In the genomic region with DNA sequence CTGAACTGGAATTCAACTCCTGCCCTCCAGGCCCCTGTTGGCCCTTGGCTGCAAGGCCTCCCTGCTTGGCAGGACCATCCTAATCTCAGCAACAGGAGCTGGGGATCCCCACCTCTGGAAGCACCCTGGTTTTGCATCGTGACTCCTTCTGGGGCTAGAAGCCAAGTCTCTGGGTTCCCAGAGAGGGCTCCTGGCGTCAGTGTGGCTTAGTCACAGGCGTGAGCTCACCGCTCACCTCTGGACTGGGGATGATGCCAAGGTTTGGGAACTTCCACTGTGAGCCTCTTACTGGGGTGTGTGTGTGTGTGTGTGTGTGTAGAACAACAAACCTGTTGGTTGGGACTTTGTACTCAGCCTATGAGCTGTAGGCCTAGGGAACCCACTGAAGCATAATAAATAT, we compare ENCODE assay signal across 9 mouse cellular contexts. TPM values are rescaled to one million over a fixed set of nuclear protein-coding genes. Genes with fewer than 3 reads are reported as not detected.
DNase-seq lines count a peak whose midpoint lies in the region; ATAC-seq lines count a peak whose summit lies in the region.
"Had no signal": no experiment of that assay in that cellular context is flagged by ENCODE, and none has a peak within 500 bp of the region (broad histone marks: within the 10 kb centered on the region; RNA-seq: fewer than 3 reads in every experiment).

No protein-coding gene starts in this region.

- peaks cover 100% of the 10 kb centered on the region for H3K4me1 ChIP-seq in heart, embryonic 15.5 days (replicated peaks)
- H3K4me1 ChIP-seq in hindbrain, embryonic 16.5 days (ENCODE audit: control insufficient read depth, insufficient read depth, low read depth, low read length) = peaks cover 16% of the 10 kb centered on the region
- H3K4me1 ChIP-seq in forebrain, embryonic 12.5 days = peaks cover 19% of the 10 kb centered on the region

- H3K9me3 ChIP-seq in heart, embryonic 15.5 days (replicated peaks) = no peaks in the 10 kb centered on the region
- no peaks in the 10 kb centered on the region for H3K9me3 ChIP-seq in hindbrain, embryonic 16.5 days (ENCODE audit: control insufficient read depth, low read length)
- no peaks in the 10 kb centered on the region for H3K9me3 ChIP-seq in forebrain, embryonic 12.5 days

- peak overlapping the region; percentile 89 for H3K27ac ChIP-seq in heart, embryonic 15.5 days
- H3K27ac ChIP-seq in hindbrain, embryonic 16.5 days (ENCODE audit: low read depth, low read length) = no peak overlapping the region
- H3K27ac ChIP-seq in forebrain, embryonic 12.5 days = no peak overlapping the region
- H3K27ac ChIP-seq: macrophage had no signal

- ATAC-seq in heart, embryonic 15.5 days (replicated peaks; ENCODE audit: insufficient number of reproducible peaks, insufficient read depth, low FRiP score, low read depth) = peak; percentile 31; the same call in 1 of the 2 replicates
- ATAC-seq in hindbrain, embryonic 16.5 days = no peak
- no peak for ATAC-seq in forebrain, embryonic 12.5 days (ENCODE audit: low FRiP score)

- H3K4me3 ChIP-seq in heart, embryonic 15.5 days = no peak overlapping the region
- no peak overlapping the region for H3K4me3 ChIP-seq in hindbrain, embryonic 16.5 days (ENCODE audit: low read length)
- no peak overlapping the region for H3K4me3 ChIP-seq in forebrain, embryonic 12.5 days (replicated peaks)

- H3K9ac ChIP-seq in heart, embryonic 15.5 days = 0 out of 2 replicates have a peak overlapping the region, but pooled peaks have one; percentile 18
- H3K9ac ChIP-seq in hindbrain, embryonic 16.5 days (ENCODE audit: low read depth, low read length) = no peak overlapping the region
- no peak overlapping the region for H3K9ac ChIP-seq in forebrain, embryonic 12.5 days

- H3K4me2 ChIP-seq in heart, embryonic 15.5 days = no peak overlapping the region
- no peak overlapping the region for H3K4me2 ChIP-seq in hindbrain, embryonic 16.5 days (ENCODE audit: low read length)
- no peak overlapping the region for H3K4me2 ChIP-seq in forebrain, embryonic 12.5 days

- WGBS in heart, embryonic 15.5 days = 34% methylated on average over 4 of the region's 4 CpGs
- 60% methylated on average over 4 of the region's 4 CpGs for WGBS in hindbrain, embryonic 16.5 days
- 94% methylated on average over 4 of the region's 4 CpGs for WGBS in forebrain, embryonic 12.5 days

- H3K27me3 ChIP-seq in heart, embryonic 15.5 days = peaks cover 2% of the 10 kb centered on the region; the same call in 1 of the 2 replicates
- no peaks in the 10 kb centered on the region for H3K27me3 ChIP-seq in hindbrain, embryonic 16.5 days (replicated peaks; ENCODE audit: control insufficient read depth, insufficient read depth, low read length)
- H3K27me3 ChIP-seq in forebrain, embryonic 12.5 days = peaks cover 56% of the 10 kb centered on the region

- H3K36me3 ChIP-seq in heart, embryonic 15.5 days = no peaks in the 10 kb centered on the region
- no peaks in the 10 kb centered on the region for H3K36me3 ChIP-seq in hindbrain, embryonic 16.5 days (ENCODE audit: control insufficient read depth, insufficient read depth, low read length)
- no peaks in the 10 kb centered on the region for H3K36me3 ChIP-seq in forebrain, embryonic 12.5 days (replicated peaks)

- DNase-seq in 3T3-L1 (ENCODE audit: low read depth, low spot score) = peak; percentile 92
- DNase-seq in adipocyte (ENCODE audit: low spot score) = peak; percentile 77
- DNase-seq in kidney, postnatal 36 days = peak; percentile 85 to 92
- no peak for DNase-seq in layer of hippocampus, adult 11-12 months (ENCODE audit: low spot score)
- DNase-seq in layer of hippocampus, postnatal 36 days = no peak

RNA-seq across cellular contexts. Expression of a gene that starts 31.7 kb away (rescaled TPM):
- 44.0 and 46.9 TPM in 2 replicates for polyA plus RNA-seq in heart, embryonic 15.5 days (2015; fragmentation: Nextera tagmentation; extraction: Ambion mirVana)
- polyA plus RNA-seq in hindbrain, embryonic 16.5 days (2015; fragmentation: Nextera tagmentation; extraction: Ambion mirVana) = 27.6 and 33.9 TPM in 2 replicates
- 100 to 1,000 TPM; 102 to 108 TPM for total RNA-seq in layer of hippocampus, postnatal 36 days (2021)
- polyA plus RNA-seq in forebrain, embryonic 12.5 days (2016; fragmentation: Nextera tagmentation; extraction: Ambion mirVana) = 36.8 and 56.9 TPM in 2 replicates

Comparison
In these comparisons a context has a peak if more than half of its experiments do, and no peak if none do; other contexts are left out.
1. DNase-seq: peak in 3T3-L1 (single experiment), adipocyte (single experiment) and kidney, postnatal 36 days (2 of 2); none in layer of hippocampus, adult 11-12 months (single experiment) and layer of hippocampus, postnatal 36 days (0 of 2).